Mouse (Mus musculus) intestine, embryonic 15.5 days (tissue): Measurements from ENCODE around the gene Arl4c. TPM values are rescaled to one million over a fixed set of nuclear protein-coding genes. Genes with fewer than 3 reads are reported as not detected.

Experiments used
- ATAC-seq: fragments of 200-750 bp; cut with Nextera tagmentation; 2 replicates; pipeline ENCODE4 v1.8.0; 2017; ENCODE audit warnings: moderate TSS enrichment, moderate library complexity
- H3K27ac ChIP-seq: fragments of 300-500 bp; sonication (generic); 2 replicates; pipeline ENCODE4 v1.5.1; 2015; ENCODE audit warnings: mild to moderate bottlenecking, inconsistent platforms
- H3K27me3 ChIP-seq: fragments of 300-500 bp; sonication (generic); replicated peaks from 2 replicates; pipeline ENCODE4 v1.6.1; 2015; ENCODE audit warnings: inconsistent platforms
- H3K36me3 ChIP-seq: fragments of 300-500 bp; sonication (generic); 2 replicates; pipeline ENCODE4 v1.6.1; 2015; ENCODE audit warnings: inconsistent platforms
- H3K4me1 ChIP-seq: fragments of 300-500 bp; sonication (generic); replicated peaks from 2 replicates; pipeline ENCODE4 v1.6.1; 2015; ENCODE audit warnings: inconsistent platforms
- H3K4me2 ChIP-seq: fragments of 300-500 bp; sonication (generic); replicated peaks from 2 replicates; pipeline ENCODE4 v1.6.1; 2015; ENCODE audit warnings: mild to moderate bottlenecking, inconsistent platforms
- H3K4me3 ChIP-seq: fragments of 300-500 bp; sonication (generic); replicated peaks from 2 replicates; pipeline ENCODE4 v1.5.1; 2015; ENCODE audit warnings: inconsistent platforms
- H3K9ac ChIP-seq: fragments of 300-500 bp; sonication (generic); 2 replicates; pipeline ENCODE4 v1.6.1; 2015; ENCODE audit warnings: inconsistent platforms
- H3K9me3 ChIP-seq: fragments of 300-500 bp; sonication (generic); 2 replicates; pipeline ENCODE4 v1.6.1; 2016; ENCODE audit warnings: inconsistent platforms
- WGBS: fragments of 180-500 bp; shearing (Covaris S2); methylation state at CpG from one replicate; pipeline ENCODE4 v1.1.7; 2015; 5-methylcytosine and 5-hydroxymethylcytosine counted together
- polyA plus RNA-seq: library from polyadenylated mRNA; unstranded; fragments of >200 nt; fragmentation: Nextera tagmentation; extraction: Ambion mirVana; gene quantifications from 2 replicates; pipeline ENCODE4 v1.2.1, GENCODE M21; 2015

Arl4c gene
- polyA plus RNA-seq, 1 experiment from 2014 or later = 5.9 TPM

- Histone ChIP-seq H3K27ac (no peak overlapping the region), H3K27me3 (no peaks in the 10 kb centered on the region), H3K4me3 (no peak overlapping the region), H3K4me1 (peaks cover 12% of the 10 kb centered on the region), H3K36me3 (no peaks in the 10 kb centered on the region), H3K4me2 (peak overlapping the region; percentile 96), H3K9me3 (no peaks in the 10 kb centered on the region), H3K9ac (no peak overlapping the region)
- ATAC-seq = no peak
- 16% methylated on average over 5 of the region's 5 CpGs for WGBS
Observed at GRCm38 (mm10) chr1:88699401-88699800, 2.6 kb downstream of the Arl4c start.

- Histone ChIP-seq H3K27ac (no peak overlapping the region), H3K9ac (no peak overlapping the region), H3K9me3 (no peaks in the 10 kb centered on the region), H3K27me3 (no peaks in the 10 kb centered on the region), H3K4me2 (peak overlapping the region; percentile 96), H3K36me3 (no peaks in the 10 kb centered on the region), H3K4me3 (no peak overlapping the region), H3K4me1 (peaks cover 12% of the 10 kb centered on the region)
- ATAC-seq = no peak
- 21% methylated on average over 5 of the region's 5 CpGs for WGBS
Observed at GRCm38 (mm10) chr1:88698926-88699325, 3.1 kb downstream of the Arl4c start.

- Histone ChIP-seq H3K4me1 (peaks cover 12% of the 10 kb centered on the region), H3K9ac (no peak overlapping the region), H3K9me3 (no peaks in the 10 kb centered on the region), H3K36me3 (no peaks in the 10 kb centered on the region), H3K4me3 (no peak overlapping the region), H3K27me3 (no peaks in the 10 kb centered on the region), H3K27ac (no peak overlapping the region), H3K4me2 (no peak overlapping the region)
- no peak for ATAC-seq
- WGBS = 91% methylated on average over 6 of the region's 6 CpGs
Observed at GRCm38 (mm10) chr1:88698131-88698530, 3.9 kb downstream of the Arl4c start.

- H3K27me3 ChIP-seq = no peaks in the 10 kb centered on the region
- 79% methylated on average over 4 of the region's 4 CpGs for WGBS
- H3K4me3 ChIP-seq = no peak overlapping the region
- no peaks in the 10 kb centered on the region for H3K36me3 ChIP-seq
- no peak overlapping the region for H3K9ac ChIP-seq
- H3K9me3 ChIP-seq = no peaks in the 10 kb centered on the region
- no peak overlapping the region for H3K27ac ChIP-seq
- H3K4me1 ChIP-seq = peaks cover 9% of the 10 kb centered on the region
- H3K4me2 ChIP-seq = no peak overlapping the region
- ATAC-seq = no peak
Observed at GRCm38 (mm10) chr1:88696408-88696807, 5.6 kb downstream of the Arl4c start.

GRCm38 (mm10) chr1:88694353-88694752, 7.7 kb downstream of the Arl4c start:
- H3K27me3 ChIP-seq = no peaks in the 10 kb centered on the region
- no peak overlapping the region for H3K27ac ChIP-seq
- 89% methylated on average over 10 of the region's 10 CpGs for WGBS
- no peaks in the 10 kb centered on the region for H3K36me3 ChIP-seq
- no peak for ATAC-seq
- no peak overlapping the region for H3K9ac ChIP-seq
- no peak overlapping the region for H3K4me3 ChIP-seq
- no peaks in the 10 kb centered on the region for H3K4me1 ChIP-seq
- no peaks in the 10 kb centered on the region for H3K9me3 ChIP-seq
- no peak overlapping the region for H3K4me2 ChIP-seq

GRCm38 (mm10) chr1:88692293-88692827, 9.7 kb downstream of the Arl4c start:
- no peaks in the 10 kb centered on the region for H3K4me1 ChIP-seq

GRCm38 (mm10) chr1:88690601-88691000, 11.4 kb downstream of the Arl4c start:
- Histone ChIP-seq H3K27me3 (no peaks in the 10 kb centered on the region), H3K27ac (no peak overlapping the region), H3K4me2 (no peak overlapping the region), H3K4me3 (no peak overlapping the region), H3K4me1 (no peaks in the 10 kb centered on the region), H3K36me3 (no peaks in the 10 kb centered on the region), H3K9ac (no peak overlapping the region), H3K9me3 (no peaks in the 10 kb centered on the region)
- WGBS = 90% methylated on average over 6 of the region's 6 CpGs
- ATAC-seq = no peak

More at GRCm38 (mm10) chr1:88692293-88692827, 9.7 kb downstream of the Arl4c start:
- H3K36me3 ChIP-seq = no peaks in the 10 kb centered on the region
- H3K4me2 ChIP-seq = no peak overlapping the region
- no peak overlapping the region for H3K27ac ChIP-seq
- H3K9me3 ChIP-seq = no peaks in the 10 kb centered on the region
- H3K4me3 ChIP-seq = no peak overlapping the region
- no peaks in the 10 kb centered on the region for H3K27me3 ChIP-seq
- ATAC-seq = no peak
- no peak overlapping the region for H3K9ac ChIP-seq
- 77% methylated on average over 2 of the region's 2 CpGs for WGBS

GRCm38 (mm10) chr1:88684765-88685164, 17.3 kb downstream of the Arl4c start:
- no peak overlapping the region for H3K27ac ChIP-seq
- H3K9ac ChIP-seq = no peak overlapping the region
- H3K4me1 ChIP-seq = no peaks in the 10 kb centered on the region
- no peaks in the 10 kb centered on the region for H3K27me3 ChIP-seq
- 58% methylated on average over 1 of the region's 1 CpGs for WGBS
- no peak overlapping the region for H3K4me2 ChIP-seq
- no peak overlapping the region for H3K4me3 ChIP-seq
- no peaks in the 10 kb centered on the region for H3K36me3 ChIP-seq
- ATAC-seq = no peak
- no peaks in the 10 kb centered on the region for H3K9me3 ChIP-seq

- no peak overlapping the region for H3K4me3 ChIP-seq
- no peaks in the 10 kb centered on the region for H3K36me3 ChIP-seq
- 95% methylated on average over 4 of the region's 4 CpGs for WGBS
- no peak overlapping the region for H3K4me2 ChIP-seq
- H3K27ac ChIP-seq = no peak overlapping the region
- no peaks in the 10 kb centered on the region for H3K9me3 ChIP-seq
- no peaks in the 10 kb centered on the region for H3K4me1 ChIP-seq
- H3K9ac ChIP-seq = no peak overlapping the region
- H3K27me3 ChIP-seq = no peaks in the 10 kb centered on the region
- ATAC-seq = no peak
Observed at GRCm38 (mm10) chr1:88681596-88681995, 20.4 kb downstream of the Arl4c start.

GRCm38 (mm10) chr1:88680804-88681203, 21.2 kb downstream of the Arl4c start:
- Histone ChIP-seq H3K4me1 (no peaks in the 10 kb centered on the region), H3K27me3 (no peaks in the 10 kb centered on the region), H3K4me3 (no peak overlapping the region), H3K27ac (no peak overlapping the region), H3K36me3 (no peaks in the 10 kb centered on the region), H3K4me2 (no peak overlapping the region), H3K9me3 (no peaks in the 10 kb centered on the region), H3K9ac (no peak overlapping the region)
- 44% methylated on average over 3 of the region's 3 CpGs for WGBS
- no peak for ATAC-seq

GRCm38 (mm10) chr1:88678231-88678739, 23.7 kb downstream of the Arl4c start:
- Histone ChIP-seq H3K4me3 (no peak overlapping the region), H3K4me2 (no peak overlapping the region), H3K27me3 (no peaks in the 10 kb centered on the region), H3K9me3 (no peaks in the 10 kb centered on the region), H3K4me1 (no peaks in the 10 kb centered on the region), H3K27ac (no peak overlapping the region), H3K9ac (no peak overlapping the region), H3K36me3 (no peaks in the 10 kb centered on the region)
- whole genome bisulfite sequencing = 64% methylated on average over 3 of the region's 3 CpGs
- ATAC-seq = no peak

- WGBS = 45% methylated on average over 4 of the region's 4 CpGs
- Histone ChIP-seq H3K27ac (no peak overlapping the region), H3K4me1 (0 out of 2 replicates have a peak, but pooled peaks cover 8% of the 10 kb centered on the region), H3K4me2 (no peak overlapping the region), H3K4me3 (no peak overlapping the region), H3K36me3 (no peaks in the 10 kb centered on the region), H3K9ac (no peak overlapping the region), H3K9me3 (no peaks in the 10 kb centered on the region), H3K27me3 (no peaks in the 10 kb centered on the region)
- ATAC-seq = 0 out of 2 replicates have a peak, but pooled peaks have one; percentile 43
Observed at GRCm38 (mm10) chr1:88670807-88671206, 31.2 kb downstream of the Arl4c start.
